In the genomic region with DNA sequence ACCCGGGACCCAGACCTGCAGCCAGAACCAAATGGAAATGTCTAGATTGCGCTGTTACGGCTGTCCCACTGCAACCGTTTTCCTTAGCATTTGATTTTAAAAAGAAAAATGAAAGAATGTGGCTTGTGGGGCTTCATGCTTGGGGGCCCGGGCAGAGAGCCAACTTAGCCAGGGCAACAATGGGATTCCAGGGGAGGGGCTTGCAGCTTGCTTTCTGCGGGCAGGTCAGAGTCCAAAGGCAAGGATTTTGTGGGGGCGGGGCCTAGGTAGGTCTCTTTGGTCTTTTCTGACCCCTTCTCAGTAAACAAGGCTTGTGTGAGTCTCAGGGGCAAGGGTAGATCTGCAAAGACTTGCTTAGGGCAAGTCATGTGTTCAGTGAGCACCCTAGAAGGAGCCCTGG, we compare ENCODE assay signal across 8 mouse cellular contexts.
DNase-seq lines count a peak whose midpoint lies in the region; ATAC-seq lines count a peak whose summit lies in the region.

No protein-coding gene starts in this region.

- H3K9me3 ChIP-seq in lung, embryonic 15.5 days = no peaks in the 10 kb centered on the region
- H3K9me3 ChIP-seq in forebrain, embryonic 15.5 days = no peaks in the 10 kb centered on the region
- H3K9me3 ChIP-seq in neural tube, embryonic 13.5 days = no peaks in the 10 kb centered on the region

- no peaks in the 10 kb centered on the region for H3K36me3 ChIP-seq in lung, embryonic 15.5 days
- H3K36me3 ChIP-seq in forebrain, embryonic 15.5 days = no peaks in the 10 kb centered on the region
- H3K36me3 ChIP-seq in neural tube, embryonic 13.5 days = no peaks in the 10 kb centered on the region

- no peaks in the 10 kb centered on the region for H3K27me3 ChIP-seq in lung, embryonic 15.5 days
- peaks cover 18% of the 10 kb centered on the region for H3K27me3 ChIP-seq in forebrain, embryonic 15.5 days
- H3K27me3 ChIP-seq in neural tube, embryonic 13.5 days = peaks cover 56% of the 10 kb centered on the region

- WGBS in lung, embryonic 15.5 days = 7% methylated on average over 7 of the region's 7 CpGs
- WGBS in forebrain, embryonic 15.5 days = 6% methylated on average over 7 of the region's 7 CpGs
- WGBS in neural tube, embryonic 13.5 days = 7% methylated on average over 7 of the region's 7 CpGs

- ATAC-seq in lung, embryonic 15.5 days (ENCODE audit: borderline replicate concordance, extremely low read depth, low FRiP score, low TSS enrichment) = no peak
- ATAC-seq in forebrain, embryonic 15.5 days (replicated peaks) = no peak
- no peak for ATAC-seq in neural tube, embryonic 13.5 days (ENCODE audit: low read depth)

- H3K27ac ChIP-seq in lung, embryonic 15.5 days = peak overlapping the region; percentile 75; the same call in 1 of the 2 replicates
- H3K27ac ChIP-seq in forebrain, embryonic 15.5 days (replicated peaks) = no peak overlapping the region
- no peak overlapping the region for H3K27ac ChIP-seq in neural tube, embryonic 13.5 days (replicated peaks)

- peaks cover 42% of the 10 kb centered on the region for H3K4me1 ChIP-seq in lung, embryonic 15.5 days
- H3K4me1 ChIP-seq in forebrain, embryonic 15.5 days = peaks cover 26% of the 10 kb centered on the region
- H3K4me1 ChIP-seq in neural tube, embryonic 13.5 days (replicated peaks) = peaks cover 26% of the 10 kb centered on the region

- peak overlapping the region; percentile 100 for H3K4me2 ChIP-seq in lung, embryonic 15.5 days
- H3K4me2 ChIP-seq in forebrain, embryonic 15.5 days (replicated peaks) = peak overlapping the region; percentile 99; the same call in 1 of the 2 replicates
- H3K4me2 ChIP-seq in neural tube, embryonic 13.5 days = peak overlapping the region; percentile 99

- H3K9ac ChIP-seq in lung, embryonic 15.5 days = peak overlapping the region; percentile 6; the same call in 1 of the 2 replicates
- H3K9ac ChIP-seq in forebrain, embryonic 15.5 days (replicated peaks) = no peak overlapping the region
- no peak overlapping the region for H3K9ac ChIP-seq in neural tube, embryonic 13.5 days

- peak overlapping the region; percentile 74 for H3K4me3 ChIP-seq in lung, embryonic 15.5 days
- H3K4me3 ChIP-seq in forebrain, embryonic 15.5 days = no peak overlapping the region
- no peak overlapping the region; the same call in 1 of the 2 replicates for H3K4me3 ChIP-seq in neural tube, embryonic 13.5 days

- DNase-seq in lung, postnatal 4 days = no peak
- peak; percentile 90 for DNase-seq in kidney, postnatal 14 days
- no peak for DNase-seq in thymus, postnatal 4 days
- no peak for DNase-seq in spleen, postnatal 14 days (ENCODE audit: low spot score in 2 of 2)
- no peak for DNase-seq in right cerebral cortex, postnatal 25 days
